Mouse (Mus musculus) ovary, postnatal 14 days (tissue): ENCODE data around the gene Dnah8.
"Not testable (repeated sequence)": the region's sequence is repeated elsewhere in the genome, so short reads cannot be mapped to it uniquely, and the experiment has no call there.

Source experiments
- DNase-seq: peaks from one replicate; pipeline ENCODE4 v3.0.0; 2022; ENCODE audit warnings: low spot score

Gene Dnah8

DNA sequence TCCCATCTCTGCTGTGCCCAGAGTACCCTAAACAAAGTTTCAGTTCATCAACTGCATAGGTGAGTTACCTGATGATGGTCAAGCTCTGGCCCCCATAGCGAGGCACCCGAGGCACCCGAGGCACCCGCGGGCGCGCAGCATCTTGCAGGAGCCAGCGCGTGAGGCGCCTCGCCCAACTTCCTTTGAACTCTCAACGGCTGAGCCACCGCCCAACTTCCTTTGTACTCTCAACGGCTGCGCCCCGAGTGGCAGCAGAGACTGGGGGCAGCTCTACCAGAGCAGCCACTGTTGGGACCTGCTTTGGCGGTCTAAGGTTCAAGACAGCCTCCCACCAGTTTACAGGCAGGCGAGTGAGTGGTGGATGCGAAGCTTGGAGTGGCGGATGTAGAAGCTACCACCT lies at the start of gene Dnah8:
Gene Dnah8, plus strand, starts transcription at position 223 of the 400 bp plus-strand sequence.
- not testable (repeated sequence) for DNase-seq

DNA sequence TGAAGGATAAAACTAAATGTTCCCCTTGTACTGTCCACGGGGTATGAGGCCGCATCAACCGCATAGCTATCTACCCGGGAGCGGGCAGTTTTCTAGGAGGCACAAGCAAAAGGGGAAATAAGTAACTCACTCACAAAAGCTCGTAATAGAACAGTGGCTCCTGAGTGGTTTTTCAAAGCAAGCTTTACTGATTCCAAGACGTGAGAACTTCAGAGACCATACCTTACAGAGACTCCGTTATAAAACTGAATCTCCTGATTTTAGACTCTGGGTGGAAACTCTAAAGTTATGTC lies 49.4 kb upstream of the Dnah8 start:
- no peak for DNase-seq

DNA sequence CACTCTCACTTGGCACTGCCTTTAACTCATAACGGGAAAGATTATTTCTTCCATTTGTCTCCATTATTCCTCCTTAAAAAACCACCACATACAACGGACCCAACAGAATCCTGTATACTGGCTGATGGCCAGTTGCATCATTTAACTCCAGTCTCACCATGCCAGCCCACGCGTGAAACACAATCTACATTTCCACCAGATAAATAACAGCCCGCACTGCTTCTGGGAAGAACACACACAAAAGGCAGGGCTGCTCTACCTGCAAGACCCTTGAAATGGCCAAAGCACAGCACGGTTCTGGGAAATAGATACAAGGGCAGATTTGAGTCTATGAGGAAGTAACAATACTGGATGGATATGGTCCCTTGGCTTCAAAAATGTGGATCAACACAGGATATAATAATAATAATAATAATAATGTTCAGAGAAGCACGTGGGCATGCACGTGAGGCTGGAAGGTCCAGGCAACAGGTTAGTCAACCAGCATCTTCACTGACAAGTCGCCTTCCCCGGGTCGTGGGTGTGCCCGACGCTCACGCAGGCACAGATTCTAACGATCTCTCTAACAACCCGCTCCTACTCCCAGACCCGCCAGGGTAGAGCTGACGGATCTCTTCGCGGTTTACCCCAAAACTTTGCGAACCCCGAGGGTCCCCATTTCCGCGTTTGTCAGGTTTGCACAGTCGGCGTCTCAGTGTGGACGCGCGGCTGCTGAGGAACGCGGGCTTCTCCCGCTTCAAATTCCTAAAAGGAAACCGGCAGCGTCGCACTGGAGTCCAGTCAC lies 48.8 kb upstream of the Dnah8 start:
- DNase-seq, result no peak

DNA sequence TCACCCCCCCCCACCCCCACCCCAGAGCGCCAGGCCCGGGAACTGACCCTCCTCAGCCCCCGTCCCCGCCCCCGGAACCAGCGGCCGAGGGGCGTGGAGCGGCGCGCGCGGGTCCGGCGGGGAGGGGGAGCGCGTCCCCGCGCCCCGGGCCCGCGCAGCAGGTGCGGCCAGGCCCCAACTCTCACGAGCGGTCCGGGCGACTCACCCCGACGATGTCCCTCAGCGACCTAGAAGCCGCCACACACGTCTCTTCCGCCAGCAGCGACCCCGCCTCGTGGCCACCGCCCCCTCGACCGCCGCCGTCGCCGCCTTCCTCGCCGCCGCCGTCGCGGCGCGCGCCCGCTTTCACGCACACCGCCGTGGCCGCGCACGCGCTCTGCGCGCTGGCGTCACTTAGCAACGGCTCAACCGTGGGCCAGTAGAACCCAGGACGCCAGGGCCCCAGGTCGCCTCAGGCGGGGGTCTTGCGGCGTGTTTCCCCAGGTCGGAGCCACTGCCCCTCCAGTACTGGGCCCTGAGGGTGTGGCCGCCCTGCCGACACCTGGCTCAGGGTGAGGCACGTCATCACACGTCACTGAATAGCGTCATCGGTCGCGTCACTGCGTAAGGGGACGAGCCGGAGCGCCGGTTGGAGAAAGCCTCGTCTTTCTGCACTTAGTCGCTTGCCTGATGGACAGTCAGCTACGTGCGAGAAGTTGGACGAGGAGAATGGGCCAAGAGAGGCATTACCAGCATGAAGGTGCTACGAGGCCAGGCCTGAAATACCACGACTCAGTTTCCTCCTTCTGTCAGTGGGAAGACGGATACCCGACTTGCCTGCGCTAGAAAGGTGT lies 48.0 kb upstream of the Dnah8 start, which contains the start of gene Btbd9:
Gene Btbd9, minus strand, starts transcription at position 548 of the 833 bp plus-strand sequence.
- peak; percentile 93 for DNase-seq

DNA sequence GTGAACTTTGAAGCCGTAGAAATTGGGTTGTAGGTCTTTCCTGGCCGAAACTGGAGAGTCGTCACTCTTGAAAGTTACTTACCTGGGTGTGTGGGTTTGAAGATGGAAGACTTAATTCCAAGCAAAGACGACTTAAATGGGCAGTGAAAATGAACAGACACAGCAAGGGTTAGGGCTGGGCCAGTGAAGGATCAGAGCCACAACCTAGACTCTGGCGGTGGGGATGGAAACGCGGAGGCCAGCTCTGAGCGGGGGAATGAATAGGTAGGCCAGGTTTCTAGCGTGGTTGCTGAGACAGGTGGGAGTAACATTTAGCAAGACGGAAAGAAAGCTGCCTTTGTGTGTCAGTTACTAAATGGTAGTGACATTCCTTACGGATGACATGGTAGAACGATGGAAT lies 47.2 kb upstream of the Dnah8 start:
- DNase-seq, result no peak

DNA sequence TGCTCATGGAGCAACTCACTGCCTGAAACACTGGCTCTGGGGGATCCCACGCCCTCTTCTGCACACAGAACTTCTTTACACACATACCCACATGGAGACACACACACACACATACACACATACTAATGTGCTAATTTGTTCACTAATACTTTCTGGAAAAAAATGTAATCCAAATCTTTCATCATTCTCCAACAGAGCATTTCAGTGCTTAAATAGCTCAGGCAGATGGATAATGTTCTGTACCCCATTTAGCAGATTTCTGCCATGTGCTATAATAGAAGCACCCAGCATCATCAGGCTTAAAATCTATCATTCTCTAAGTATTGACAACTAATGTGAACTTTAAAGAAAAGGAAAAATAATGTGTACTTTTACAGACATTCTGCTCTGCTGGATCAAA lies 43.4 kb upstream of the Dnah8 start:
- DNase-seq, result no peak

DNA sequence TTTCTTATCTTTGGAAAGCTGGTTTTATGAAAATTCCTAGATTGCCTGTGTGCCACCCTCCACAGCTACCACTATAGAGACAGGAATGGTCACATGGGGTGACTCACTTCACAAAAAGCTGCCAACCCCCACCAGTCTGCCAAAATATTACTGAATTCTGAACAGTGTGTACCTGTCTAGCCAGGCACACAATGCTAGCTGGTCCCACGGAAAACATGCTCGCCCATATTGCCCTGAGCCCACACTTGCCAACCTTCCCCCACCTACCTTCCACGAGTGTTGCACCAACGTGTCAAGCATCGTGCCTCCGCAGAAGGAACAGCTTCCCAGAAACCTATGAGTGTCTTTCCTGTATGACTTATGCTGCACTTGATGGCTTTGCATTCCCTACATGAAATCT lies 43.0 kb upstream of the Dnah8 start:
- no peak for DNase-seq

DNA sequence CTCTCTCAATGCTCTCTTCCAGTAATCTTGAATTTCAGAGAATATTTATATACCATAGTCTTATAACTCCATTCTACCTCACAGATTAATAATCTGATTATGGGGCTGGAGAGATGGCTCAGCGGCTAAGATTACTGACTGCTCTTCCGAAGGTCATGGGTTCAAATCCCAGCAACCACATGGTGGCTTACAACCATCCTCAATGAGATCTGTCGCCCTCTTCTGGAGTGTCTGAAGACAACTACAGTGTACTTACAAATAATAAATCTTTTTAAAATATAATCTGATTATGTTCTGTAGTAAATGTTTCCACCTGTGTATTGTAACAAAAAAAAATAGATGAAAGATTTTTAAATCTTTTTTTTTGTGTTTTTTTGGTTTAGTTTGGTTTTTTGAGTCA lies 41.8 kb upstream of the Dnah8 start:
- DNase-seq, result no peak

DNA sequence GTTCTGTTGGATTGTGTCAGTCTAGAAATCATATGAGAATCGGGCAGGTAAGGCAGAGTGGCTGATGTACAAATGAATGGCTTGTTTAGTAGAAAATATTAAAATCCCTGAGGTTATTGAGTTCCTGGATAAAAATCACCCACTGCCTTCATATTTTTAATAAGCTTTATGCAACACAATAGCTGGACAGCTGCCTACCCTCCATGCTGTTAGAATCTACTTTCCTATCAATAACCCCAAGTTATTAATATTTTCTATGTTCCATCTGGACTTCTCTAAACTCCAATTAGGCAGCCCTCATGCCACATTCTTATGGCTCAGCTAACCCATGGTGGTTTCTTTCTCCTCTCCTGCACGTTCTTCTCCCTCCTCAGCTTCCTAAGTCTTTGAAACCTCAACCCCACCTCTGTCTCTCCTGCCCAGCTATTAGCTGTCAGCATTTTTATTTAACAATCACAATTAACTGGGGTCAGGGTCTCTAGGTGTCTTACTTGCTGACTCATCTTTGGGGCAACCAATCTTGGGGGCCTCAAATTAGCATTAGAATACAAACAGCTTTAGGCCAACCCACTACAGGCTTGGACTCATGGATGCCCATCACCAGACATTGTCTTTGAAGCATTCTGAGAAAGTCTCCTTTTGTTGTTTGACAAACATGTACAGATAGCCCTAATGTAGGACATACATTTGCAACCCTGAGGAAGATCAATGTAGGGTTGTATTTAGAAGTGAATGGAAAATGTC lies 40.7 kb upstream of the Dnah8 start:
- DNase-seq, result no peak

DNA sequence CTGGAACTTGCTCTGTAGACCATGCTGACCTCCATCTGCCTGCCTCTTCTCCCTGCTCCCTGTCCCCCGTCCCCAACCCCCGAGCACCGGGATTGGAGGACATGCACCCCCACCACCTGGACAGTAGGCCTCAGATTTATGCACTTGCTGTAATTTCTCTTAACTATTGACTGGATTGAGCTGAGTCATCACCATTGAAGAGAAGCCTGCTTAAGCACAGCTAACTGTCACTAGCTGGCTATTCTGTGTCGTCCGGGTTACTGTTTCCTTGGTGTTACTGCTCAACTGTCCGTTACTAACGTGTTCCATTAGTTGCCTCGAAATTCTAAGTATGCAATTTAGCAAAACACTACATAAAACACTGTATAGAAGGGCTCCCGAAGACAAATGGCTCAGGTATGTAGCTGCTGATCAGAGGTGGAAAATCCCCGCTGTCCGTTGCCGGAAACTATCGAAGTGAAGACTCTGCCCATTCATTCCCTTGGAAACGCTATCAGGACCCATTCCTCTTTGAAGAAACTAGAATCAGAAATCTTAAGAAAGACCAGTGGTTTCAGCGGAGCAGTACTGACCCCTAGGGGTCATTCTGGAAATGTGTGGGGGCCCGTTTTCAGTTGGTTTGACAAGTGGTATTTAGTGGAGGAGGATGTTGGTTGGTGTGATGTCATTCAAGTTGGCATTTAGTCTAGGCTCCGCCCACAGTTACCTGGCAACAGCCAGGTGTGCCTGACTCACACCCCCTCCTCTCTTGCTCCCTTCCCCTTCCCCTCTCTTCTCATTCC lies 33.5 kb upstream of the Dnah8 start:
- peak; percentile 52 for DNase-seq

DNA sequence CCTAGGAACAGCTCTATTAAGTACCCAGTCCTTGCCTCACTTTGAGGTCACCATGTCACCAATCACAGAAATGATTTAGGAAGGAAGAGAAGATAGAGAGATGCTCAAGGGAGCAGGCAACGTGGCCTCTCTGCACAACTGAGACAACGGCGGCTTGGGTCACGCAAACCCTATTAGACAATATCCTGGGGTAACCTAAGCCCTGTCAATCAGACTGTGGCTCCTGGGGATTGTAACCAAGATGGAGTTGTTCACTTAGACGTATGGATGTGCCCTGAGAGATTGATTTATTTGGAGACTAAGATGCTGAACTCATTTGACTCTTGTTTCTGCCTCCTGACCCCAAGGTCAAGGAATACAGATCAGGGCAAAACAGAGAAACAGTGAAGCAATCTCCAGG lies 29.7 kb upstream of the Dnah8 start:
- no peak for DNase-seq

DNA sequence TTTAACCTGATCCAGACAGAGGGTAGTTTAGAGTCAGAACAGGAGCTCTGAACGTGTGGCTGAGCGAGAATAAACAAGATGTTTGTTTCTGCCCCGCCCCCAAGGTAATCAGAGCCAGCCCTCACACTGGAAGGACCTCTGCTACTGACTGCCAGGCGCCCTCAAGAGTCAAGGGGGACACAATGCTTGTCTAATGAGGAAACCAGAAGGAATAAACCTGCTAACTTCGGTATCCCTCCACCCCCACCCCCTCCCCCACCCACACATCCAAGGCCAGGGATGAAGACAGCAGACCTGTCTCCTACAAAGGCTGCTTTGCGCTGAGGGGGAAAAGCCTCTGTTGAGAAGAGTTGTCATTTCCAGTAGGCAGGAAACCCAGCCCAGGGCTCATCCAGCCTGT lies 29.3 kb upstream of the Dnah8 start:
- no peak for DNase-seq

DNA sequence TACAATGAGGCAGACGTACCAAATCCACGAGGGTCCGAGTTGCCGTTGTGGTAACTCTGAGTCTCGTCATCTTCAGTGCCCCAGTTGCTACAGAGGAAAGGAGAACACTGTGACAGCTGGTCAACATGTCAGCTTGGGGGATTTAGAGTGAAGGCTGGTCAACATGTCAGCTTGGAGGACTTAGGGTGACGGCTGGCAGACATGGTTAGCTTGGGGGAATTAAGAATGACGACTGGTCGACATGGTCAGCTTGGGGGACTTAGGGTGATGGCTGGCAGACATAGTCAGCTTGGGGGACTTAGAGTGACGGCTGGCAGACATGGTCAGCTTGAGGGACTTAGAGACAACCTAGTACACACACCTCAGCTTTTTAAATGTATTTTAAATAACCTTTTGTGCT lies 26.4 kb upstream of the Dnah8 start:
- DNase-seq, result no peak

DNA sequence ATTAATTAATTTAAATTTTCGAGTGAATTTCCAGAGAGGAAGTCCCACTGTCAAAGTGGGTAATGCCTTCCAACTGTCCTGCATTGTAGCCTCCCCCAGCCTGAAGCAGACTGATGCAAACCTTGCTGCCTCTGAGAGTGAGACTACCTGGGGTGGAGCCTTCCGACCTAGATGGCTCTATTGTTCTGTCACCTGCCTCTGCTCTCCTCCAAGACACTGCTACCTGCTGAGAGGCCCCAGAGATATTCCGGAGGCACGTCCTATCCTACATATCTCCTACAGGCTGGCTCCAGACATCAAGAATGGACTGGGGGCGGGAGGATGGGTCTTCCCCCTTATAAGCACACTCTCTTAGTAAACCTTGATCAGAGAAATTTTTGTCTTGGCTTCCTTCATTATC lies 25.9 kb upstream of the Dnah8 start:
- DNase-seq, result no peak

DNA sequence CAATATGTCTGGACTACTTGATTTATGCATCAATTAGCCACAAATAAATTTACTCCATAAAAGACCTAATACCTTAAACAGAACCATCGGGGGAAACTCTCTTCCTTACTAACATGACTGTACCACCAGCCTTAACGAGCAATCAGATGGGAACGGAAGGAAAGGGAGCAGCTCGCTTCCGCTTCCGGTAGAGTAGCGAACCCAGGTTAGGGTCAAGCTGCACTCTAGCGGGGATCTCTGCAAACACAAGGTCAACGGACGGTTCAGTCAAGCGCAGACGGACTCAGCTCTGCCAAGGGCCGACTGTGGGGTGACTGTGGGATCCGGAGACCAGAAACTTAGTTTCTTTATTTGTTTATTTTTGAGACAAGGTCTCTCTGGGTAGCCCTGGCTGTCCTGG lies 22.0 kb upstream of the Dnah8 start:
- no peak for DNase-seq

DNA sequence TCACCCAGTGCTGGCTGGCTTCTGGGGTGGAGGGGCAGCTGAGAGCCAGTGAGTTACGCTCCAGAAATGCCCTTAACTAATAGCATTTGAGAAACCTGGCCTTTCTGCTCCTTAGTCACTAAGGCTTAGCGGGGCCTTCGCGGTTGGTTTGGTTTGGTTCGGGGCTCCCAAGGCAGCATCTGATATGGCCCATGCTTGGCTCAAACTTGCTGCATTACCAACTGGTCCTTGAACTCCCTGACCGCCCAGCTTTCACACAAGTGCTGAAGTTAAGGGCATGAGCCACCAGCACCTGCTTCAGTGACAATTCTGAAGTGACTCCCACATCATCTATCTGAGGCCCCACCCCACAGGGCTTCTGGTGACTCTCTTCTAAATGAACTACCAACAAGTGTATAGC lies 19.9 kb upstream of the Dnah8 start:
- DNase-seq, result no peak

DNA sequence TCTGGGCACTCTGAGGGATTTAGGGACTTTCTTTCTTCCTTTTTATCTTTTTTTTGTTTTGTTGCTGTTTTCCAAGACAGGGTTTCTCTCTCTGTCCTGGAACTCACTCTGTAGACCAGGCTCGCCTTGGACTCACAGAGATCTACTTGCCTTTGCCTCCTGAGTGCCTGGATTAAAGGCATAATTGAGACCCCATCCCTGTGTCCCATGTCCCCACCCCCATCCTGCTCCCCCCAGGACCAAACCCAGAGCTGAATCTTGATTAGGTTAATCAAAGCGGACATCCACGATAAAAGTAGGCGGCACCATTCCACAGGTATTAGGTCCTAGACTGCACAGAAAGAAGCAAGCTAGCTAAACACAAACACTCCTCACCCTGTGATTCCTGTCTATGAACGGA lies 19.2 kb upstream of the Dnah8 start:
- no peak for DNase-seq

DNA sequence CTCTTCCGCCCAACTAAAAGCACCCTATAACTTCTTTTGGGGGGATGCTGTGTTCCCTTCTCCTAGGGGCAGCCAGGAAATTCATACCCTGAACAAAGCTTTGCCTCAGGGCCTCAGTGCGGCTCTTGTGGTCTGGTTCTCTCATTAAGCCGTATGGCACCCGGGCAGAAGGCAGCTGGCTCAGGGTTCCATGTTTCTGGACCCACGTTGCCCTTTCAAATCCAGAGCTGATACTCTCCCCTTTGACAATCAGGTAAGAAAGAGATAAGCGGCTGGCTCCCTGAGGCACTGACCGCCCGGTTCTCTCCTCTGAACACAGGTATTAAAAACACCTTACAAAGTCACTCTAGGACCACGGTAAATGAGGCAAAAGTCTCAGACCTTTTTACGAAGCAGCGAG lies 17.9 kb upstream of the Dnah8 start:
- no peak for DNase-seq

DNA sequence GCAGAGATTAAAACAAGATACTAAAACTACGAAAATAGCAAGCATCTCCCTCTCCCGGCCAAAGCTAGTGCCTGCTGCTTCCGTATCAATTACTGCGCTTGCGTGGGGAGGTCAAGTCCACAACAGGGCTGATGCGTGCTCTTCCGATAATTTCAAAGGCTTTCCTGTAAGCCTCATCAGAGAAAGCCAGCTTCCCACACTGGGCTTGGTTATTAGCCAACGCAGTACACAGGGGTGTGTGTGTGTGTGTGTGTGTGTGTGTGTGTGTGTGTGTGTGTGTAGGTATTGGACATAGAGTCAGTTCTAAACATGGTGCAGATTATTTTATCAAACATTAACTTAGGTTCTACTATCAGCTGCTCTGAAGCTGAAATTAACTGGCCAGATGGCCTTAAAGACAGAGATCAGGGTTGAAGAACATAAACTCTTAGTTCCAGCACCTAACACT lies 17.5 kb upstream of the Dnah8 start:
- DNase-seq, result no peak

DNA sequence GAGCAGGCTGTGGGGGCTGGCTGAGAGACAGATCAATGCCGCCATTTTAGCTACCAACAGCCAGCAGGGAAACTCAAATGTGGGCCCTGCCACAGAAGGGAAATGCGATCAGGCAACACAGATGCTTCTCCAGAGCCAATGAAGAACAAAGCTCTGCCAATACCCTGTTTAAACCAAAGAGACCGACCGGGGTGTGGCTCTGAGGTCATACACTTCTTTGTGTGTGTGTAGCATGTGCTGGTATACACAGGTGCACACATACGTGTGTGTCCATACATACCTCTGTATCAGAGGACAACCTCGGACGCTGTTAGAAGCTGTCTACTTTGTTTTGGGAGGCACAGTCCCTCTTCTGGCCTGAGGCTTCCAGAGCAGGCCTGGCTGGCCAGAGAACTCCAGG lies 16.8 kb upstream of the Dnah8 start:
- no peak for DNase-seq

DNA sequence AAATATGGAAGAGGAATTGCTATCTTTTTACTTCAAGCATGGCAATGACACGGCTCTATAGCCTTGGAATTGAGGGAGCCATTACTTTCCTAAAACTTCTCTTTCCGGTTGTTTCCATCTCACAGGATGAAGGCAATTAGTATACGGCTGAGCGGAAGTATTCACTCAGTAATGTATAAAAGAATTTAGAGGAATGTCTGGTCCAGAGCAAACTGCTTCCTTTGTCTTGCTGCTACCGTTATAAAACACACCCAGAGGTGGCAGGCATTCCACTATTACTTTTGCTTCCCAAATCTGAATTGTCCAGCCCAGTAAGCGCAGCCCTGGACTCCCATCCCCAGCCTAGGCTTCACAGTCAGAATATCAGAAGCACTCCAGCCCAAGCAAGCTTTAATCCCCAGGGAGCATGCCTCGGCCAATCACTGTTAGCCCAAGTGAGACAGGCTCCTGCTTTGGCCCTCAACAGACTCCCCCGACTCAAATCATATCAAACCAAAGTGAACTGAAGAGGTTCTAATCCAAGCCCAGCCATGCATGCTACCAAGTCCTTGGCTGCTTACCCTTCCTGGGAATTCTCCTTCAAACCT lies 16.2 kb upstream of the Dnah8 start:
- DNase-seq, result no peak
